Mouse (Mus musculus) left cerebral cortex, postnatal 14 days (tissue): ENCODE measurements around the gene Rapgef1. TPM values are rescaled to one million over a fixed set of nuclear protein-coding genes. Genes with fewer than 3 reads are reported as not detected.
"Not testable (repeated sequence)": the region's sequence is repeated elsewhere in the genome, so short reads cannot be mapped to it uniquely, and the experiment has no call there.

Source experiments
- DNase-seq, 2 experiments: peaks; one replicate each; pipeline ENCODE4 v3.0.0; 2021 to 2022; ENCODE audit warnings: low spot score in 2 of 2, mixed read lengths in 1 of 2
- intact Hi-C: fragments of 180-260 bp; cut with DNase I; formaldehyde crosslinking; loops from one replicate; pipeline ENCODE4 v1.15.1; 2025
- total RNA-seq, 2 experiments: library from RNA; stranded (reverse); gene quantifications; 2 replicates each; pipeline ENCODE4 v1.2.3; 2021

The Rapgef1 gene
- total RNA-seq, 2 experiments from 2014 or later: 118 to 124 TPM

DNA sequence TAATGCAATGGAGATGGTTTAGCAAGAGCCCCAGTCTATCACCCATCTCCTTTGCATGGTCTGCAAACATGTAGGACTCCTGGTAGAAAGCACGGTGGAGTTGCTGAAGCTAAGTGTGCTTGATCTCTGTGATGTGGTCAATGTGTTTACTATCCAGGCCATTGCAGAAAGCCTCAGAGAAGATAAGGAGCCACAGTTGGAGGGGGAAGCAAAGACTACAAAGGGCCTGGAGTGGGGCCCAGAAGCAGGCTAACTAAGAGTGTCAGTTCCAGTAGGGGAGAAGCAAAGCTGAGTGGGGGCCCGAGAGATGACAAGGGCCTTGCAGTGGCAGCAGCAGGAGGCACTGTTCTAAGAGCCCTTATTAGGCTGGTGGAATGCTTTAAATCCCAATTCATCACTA, 70.0 kb downstream of the Rapgef1 start:
- no peak for DNase-seq

DNA sequence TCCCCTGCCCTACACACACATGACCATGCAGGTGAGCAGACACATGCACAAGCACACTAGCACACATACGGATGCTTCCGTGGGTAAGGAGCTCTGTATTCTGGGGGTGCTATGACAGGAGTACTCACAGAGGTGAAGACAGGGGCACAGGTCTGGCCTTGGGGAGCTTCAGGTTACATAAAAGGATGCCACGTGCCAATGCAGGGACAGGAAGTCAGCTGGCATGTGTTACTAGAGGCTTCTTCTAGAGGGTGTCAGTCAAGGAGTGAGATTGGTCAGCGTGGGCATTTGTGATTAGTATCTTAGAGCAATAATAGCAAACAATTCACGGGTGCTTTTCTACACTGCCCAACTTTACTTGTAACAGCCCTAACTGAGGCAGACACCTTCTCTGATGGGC, 71.5 kb downstream of the Rapgef1 start:
- DNase-seq: no peak
- intact Hi-C loops: no loop called here

More for the DNA sequence above, 70.0 kb downstream of the Rapgef1 start:
- intact Hi-C loops: no loop called here

DNA sequence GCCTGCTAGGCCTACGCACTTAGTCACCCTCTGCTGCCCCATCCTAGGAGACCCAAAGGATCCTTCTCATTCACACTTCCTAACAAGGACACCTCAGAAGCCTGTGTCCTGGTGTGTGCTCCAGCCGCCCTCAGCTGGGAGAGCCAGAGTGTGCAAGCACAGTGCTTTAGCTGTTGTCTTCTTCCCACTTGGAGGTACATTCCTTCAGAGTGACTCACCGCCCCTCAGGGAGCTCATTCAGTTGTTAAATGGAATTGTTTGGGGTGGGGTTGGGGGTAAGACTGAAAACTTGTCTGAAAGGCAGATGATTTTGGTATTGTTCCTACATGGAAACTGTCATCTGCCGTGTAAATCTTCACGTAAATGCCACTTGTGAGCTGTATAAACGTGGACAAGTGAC, 72.0 kb downstream of the Rapgef1 start:
- intact Hi-C loops: no loop called here
- DNase-seq: no peak

GRCm38 (mm10) chr2:29692192-29692591, 72.7 kb downstream of the Rapgef1 start:
- DNase-seq: no peak
- intact Hi-C loops: no loop called here

DNA sequence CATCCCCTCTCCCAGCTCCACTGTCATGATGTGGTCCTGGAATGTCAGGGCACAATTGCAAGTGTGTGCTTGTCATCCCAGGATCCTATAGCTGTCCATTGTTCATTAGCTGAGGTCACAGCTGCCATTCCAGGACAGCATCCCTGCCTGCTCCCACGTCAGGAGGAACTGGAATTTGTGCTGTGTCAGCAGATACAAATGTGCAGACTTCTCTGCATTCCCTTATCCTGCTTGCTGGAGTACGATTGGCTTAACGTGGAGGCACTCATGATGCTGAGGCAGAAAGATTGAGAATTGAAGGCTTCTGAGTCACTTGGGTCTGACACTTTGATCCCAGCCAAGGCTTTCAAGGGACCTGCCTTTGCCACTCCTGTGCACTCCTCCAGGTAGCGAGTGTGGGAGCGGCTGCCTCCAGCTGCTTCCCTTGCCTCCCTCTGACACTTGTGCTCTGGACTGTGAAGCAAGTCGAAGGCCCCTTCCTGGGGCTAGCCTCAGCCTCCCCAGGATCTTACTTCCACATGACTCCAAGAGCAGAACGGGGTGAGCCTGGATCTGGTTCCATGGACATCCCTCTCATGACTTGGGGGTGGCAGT, 76.8 kb downstream of the Rapgef1 start:
- no peak for DNase-seq
- intact Hi-C loops: no loop called here

DNA sequence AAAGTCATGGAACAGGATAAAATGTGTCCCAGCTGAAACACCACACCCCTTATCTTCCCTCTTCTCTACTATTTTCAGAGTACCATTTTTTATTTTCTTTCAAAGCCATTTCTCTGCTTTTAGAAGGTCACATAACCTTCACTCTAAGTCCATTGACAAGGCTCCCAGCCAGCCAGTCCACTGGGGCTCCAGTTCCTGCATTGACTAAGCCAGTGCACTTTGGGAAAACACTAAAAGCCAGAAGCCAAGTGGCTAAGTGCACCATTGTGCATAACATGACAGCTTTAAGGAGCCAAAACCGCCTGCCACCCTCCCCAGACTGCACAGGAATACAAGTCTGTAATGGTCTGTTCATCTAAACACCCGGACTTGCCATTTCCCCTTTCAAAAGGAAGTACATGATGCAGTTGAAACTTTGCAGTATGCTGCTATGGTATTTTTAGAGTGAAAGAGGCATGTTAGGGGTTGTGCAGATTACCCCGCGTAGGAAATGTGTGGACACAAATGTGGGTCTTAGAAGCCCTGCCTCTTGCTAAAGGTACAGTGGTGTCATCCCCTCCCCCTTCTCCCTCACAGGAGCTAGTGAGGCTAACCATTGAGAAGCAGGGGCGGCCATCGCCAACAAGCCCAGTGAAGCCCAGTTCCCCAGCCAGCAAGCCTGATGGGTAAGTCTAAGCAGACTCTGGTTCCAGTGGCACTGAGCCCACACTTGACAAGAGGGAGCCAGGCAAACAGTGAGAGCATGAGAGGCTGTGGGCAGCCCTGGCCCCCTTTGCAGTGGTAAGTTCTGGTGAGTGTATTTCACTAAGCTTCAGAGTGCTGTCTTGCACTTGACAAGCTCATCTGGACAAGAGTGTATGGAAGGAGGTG, 79.1 kb downstream of the Rapgef1 start:
- DNase-seq: no peak
- intact Hi-C loops: no loop called here

DNA sequence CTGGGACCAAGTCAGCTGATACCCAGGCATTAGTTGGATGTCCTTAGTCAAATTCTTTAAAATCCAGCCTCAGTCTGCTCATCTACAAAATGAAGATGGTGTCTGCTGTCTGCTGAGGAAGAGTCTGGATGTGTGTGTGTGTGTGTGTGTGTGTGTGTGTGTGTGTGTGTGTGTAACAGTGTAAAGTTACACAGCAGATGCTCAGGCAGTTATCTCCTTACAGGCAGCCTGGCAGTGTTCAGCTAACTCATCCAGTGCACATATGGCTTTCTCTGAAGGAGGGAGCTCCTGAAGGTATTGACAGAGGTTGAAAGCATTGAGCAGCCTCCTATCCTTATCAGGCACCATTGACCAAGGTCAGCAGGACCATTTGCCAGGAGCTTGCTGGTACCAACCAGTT, 81.4 kb downstream of the Rapgef1 start:
- DNase-seq: peak; percentile 23 to 51
- intact Hi-C loops: no loop called here

- intact Hi-C loops: no loop called here
- no peak for DNase-seq
These were observed 81.9 kb downstream of the Rapgef1 start for GRCm38 (mm10) chr2:29701393-29701792.

DNA sequence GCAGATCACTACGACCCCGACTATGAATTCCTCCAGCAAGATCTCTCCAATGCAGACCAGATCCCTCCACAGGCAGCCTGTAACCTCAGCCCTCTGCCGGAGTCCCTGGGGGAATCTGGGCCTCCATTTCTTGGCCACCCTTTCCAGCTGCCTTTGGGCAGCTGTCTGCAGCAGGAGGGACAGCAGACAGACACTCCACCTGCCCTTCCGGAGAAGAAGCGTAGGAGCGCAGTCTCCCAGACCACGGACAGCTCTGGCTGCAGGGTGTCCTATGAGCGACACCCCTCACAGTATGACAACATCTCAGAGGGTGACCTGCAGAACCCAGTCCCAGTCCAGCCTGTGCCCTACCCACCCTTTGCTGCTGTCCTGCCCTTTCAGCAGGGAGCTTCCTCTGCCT, 82.7 kb downstream of the Rapgef1 start:
- intact Hi-C loops: no loop called here
- DNase-seq: no peak

GRCm38 (mm10) chr2:29703104-29704081, 83.9 kb downstream of the Rapgef1 start:
- intact Hi-C loops: no loop called here

GRCm38 (mm10) chr2:29705493-29705892, 86.0 kb downstream of the Rapgef1 start:
- no peak for DNase-seq
- intact Hi-C loops: no loop called here

More at GRCm38 (mm10) chr2:29703104-29704081, 83.9 kb downstream of the Rapgef1 start:
- no peak for DNase-seq

- intact Hi-C loops: no loop called here
- no peak for DNase-seq
These were observed 87.5 kb downstream of the Rapgef1 start for GRCm38 (mm10) chr2:29706726-29707620.

DNA sequence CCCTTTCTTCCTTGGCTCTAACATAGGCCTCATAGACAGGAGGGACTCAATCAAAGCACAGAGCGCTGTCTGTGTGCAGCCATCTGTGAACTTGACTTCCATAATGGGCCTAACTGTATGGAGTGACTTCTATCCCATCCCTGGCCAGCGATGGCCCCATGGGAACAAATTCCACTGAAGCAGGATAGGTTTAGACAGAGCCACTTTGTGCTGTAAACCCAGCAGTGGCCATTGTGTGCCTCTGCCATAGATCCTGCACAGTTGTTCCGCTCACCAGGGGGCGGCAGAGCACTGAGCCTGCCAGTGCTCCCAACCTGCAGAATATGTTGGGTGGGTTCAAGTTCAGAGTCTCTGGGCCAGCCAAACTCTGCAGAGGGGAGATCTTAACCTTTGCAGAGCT, 88.2 kb downstream of the Rapgef1 start:
- peak; percentile 48 to 52 for DNase-seq
- intact Hi-C loops: no loop called here

DNA sequence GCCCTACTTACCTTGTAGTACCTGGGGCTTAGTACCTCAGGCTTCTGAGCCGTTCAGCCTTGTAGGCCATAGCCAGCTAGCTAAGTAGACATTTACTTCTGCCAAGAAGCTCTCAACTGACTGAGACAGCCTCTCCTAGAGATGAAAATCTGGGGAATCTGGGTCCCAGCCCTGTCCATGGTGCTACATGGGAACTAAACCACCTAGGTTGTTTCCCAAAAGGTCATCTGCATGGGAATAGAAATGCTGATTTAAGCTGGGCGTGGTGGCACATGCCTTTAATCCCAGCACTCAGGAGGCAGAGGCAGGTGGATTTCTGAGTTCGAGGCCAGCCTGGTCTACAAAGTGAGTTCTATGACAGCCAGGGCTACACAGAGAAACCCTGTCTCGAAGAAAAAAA, 88.7 kb downstream of the Rapgef1 start:
- DNase-seq, intact Hi-C loops: not testable (repeated sequence)

- DNase-seq: no peak
- intact Hi-C loops: no loop called here
These were observed 91.5 kb downstream of the Rapgef1 start for GRCm38 (mm10) chr2:29711038-29711437.

- no peak for DNase-seq
- intact Hi-C loops: no loop called here
These were observed 92.4 kb downstream of the Rapgef1 start for GRCm38 (mm10) chr2:29711877-29712276.

- no peak for DNase-seq
- intact Hi-C loops: no loop called here
These were observed 94.0 kb downstream of the Rapgef1 start for GRCm38 (mm10) chr2:29713501-29713900.

DNA sequence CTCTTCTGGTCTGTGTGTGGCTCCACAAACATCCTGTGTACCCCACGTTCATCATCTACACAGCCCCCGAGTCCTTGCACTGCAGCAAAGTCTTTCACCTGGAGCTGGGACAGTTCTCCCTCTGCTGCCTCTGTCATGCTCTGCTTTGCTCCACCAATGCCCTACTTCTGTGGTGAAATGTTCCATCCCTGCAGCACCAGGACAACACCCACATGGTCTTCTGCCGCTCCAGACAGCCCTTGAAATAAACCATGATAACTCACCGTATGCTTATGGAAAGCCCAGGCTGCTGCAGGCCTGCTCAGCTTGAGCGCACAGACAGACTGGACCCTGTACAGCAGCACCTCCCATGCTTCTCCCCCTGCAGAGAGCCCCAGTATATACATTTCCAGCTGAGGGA, 94.6 kb downstream of the Rapgef1 start:
- DNase-seq: peak; percentile 34 to 53
- intact Hi-C loops: no loop called here

- no peak for DNase-seq
- intact Hi-C loops: no loop called here
These were observed 96.6 kb downstream of the Rapgef1 start for GRCm38 (mm10) chr2:29716143-29716542.
